1 mouse cellular context compared by ENCODE assay signal in genomic region chr9:21286753-21287152, GRCm38 (mm10).
TF ChIP-seq lines count a peak whose summit lies in the region.

No protein-coding gene starts in this region.

TF ChIP-seq in MEL, 35 proteins besides CTCF, POLR2A, EP300 and RAD21 (continued from another document):
- peak; percentile 36; the same call in 1 of the 2 replicates for TF ChIP-seq TAL1 (IDR thresholded peaks at IDR 0.05; ENCODE audit: low read length)
